Mouse (Mus musculus) heart, postnatal 25 days (tissue): ENCODE results near the gene Gm12569. TPM values are rescaled to one million over a fixed set of nuclear protein-coding genes. Genes with fewer than 3 reads are reported as not detected.

Source experiments
- total RNA-seq, 2 experiments: library from RNA; stranded (reverse); gene quantifications; 2 replicates each; pipeline ENCODE4 v1.2.3; 2021

Gm12569 gene
- total RNA-seq, 2 experiments from 2014 or later, result not detected

Other genes with a start within 250 kb of the Gm12569 start
- not detected for gene Olfr1377, start 238.5 kb upstream of the Gm12569 start, total RNA-seq
- not detected for gene Olfr51, start 216.9 kb upstream of the Gm12569 start, total RNA-seq
- not detected for gene Olfr54, start 206.2 kb upstream of the Gm12569 start, total RNA-seq
- not detected for gene Olfr1375, start 172.4 kb upstream of the Gm12569 start, total RNA-seq
- gene Zfp354a, start 161.2 kb upstream of the Gm12569 start, total RNA-seq, result 1 to 10 TPM; 1.6 TPM
- 10 to 100 TPM; 40.4 to 43.4 TPM for gene Clk4, start 41.3 kb downstream of the Gm12569 start, total RNA-seq
- under 1 TPM in 1 of 2 experiments, not detected in 1; 0.42 TPM for gene BC049762, start 42.6 kb downstream of the Gm12569 start, total RNA-seq
- 1 to 10 TPM; 1.0 to 1.6 TPM for gene Col23a1, start 69.4 kb downstream of the Gm12569 start, total RNA-seq